Mouse (Mus musculus): Measurements from ENCODE around the gene Park7. TPM values are rescaled to one million over a fixed set of nuclear protein-coding genes. Genes with fewer than 3 reads are reported as not detected.

The Park7 gene
- total RNA-seq, 1 experiment: 393 TPM

- Histone ChIP-seq H3K9ac (ENCODE audit: insufficient read depth, low read depth, low read length, poor library complexity, severe bottlenecking) (no peak overlapping the region), H3K4me1 (ENCODE audit: control insufficient read depth in 2 of 2, insufficient read depth in 2 of 2, low read length in 2 of 2, poor library complexity in 1 of 2) (peaks cover 6 to 43% of the 10 kb centered on the region in 2 experiments; a peak in 3 of 4 replicates), H3K36me3 (ENCODE audit: control insufficient read depth, insufficient read depth, low read length, poor library complexity, severe bottlenecking) (peaks cover 3% of the 10 kb centered on the region; the same call in 1 of the 2 replicates), H3K9me3 (ENCODE audit: control insufficient read depth, insufficient read depth, low read depth, low read length) (no peaks in the 10 kb centered on the region), H3K27ac (ENCODE audit: insufficient read depth, low read depth, low read length, poor library complexity, severe bottlenecking) (no peak overlapping the region), H3K4me3 (ENCODE audit: insufficient read depth in 1 of 2, low read depth in 1 of 2, low read length in 2 of 2, poor library complexity in 1 of 2, severe bottlenecking in 1 of 2) (no peak overlapping the region)
- in situ Hi-C loops (cut with MboI; ENCODE audit: low sequenced_read_pairs in 2 of 2, unreplicated experiment in 2 of 2): loop anchor here in 1 of 2 experiments (25.0 kb wide), 1 partner anchor 229 kb away; the partner anchor contains the start of gene Slc45a1
- no peak for TF ChIP-seq MAFK (IDR thresholded peaks at IDR 0.05; ENCODE audit: insufficient read depth, low read depth, low read length)
- no peak for TF ChIP-seq CHD2 (IDR thresholded peaks at IDR 0.05; ENCODE audit: low read depth, low read length)
- no peak for TF ChIP-seq ZC3H11A (IDR thresholded peaks at IDR 0.05; ENCODE audit: borderline replicate concordance, low read depth, low read length)
- DNase-seq (ENCODE audit: low read depth, low spot score): no peak
Observed at GRCm38 (mm10) chr4:150891308-150891707, 22.9 kb downstream of the Park7 start.

GRCm38 (mm10) chr4:150889955-150890315 is 24.3 kb downstream of the Park7 start:
- peaks cover 6 to 31% of the 10 kb centered on the region in 2 experiments; a peak in 3 of 4 replicates for H3K4me1 ChIP-seq (ENCODE audit: control insufficient read depth in 2 of 2, insufficient read depth in 2 of 2, low read length in 2 of 2, poor library complexity in 1 of 2)
- in situ Hi-C loops (cut with MboI; ENCODE audit: low sequenced_read_pairs in 2 of 2, unreplicated experiment in 2 of 2): loop anchor here in 1 of 2 experiments (25.0 kb wide), 1 partner anchor 228 kb away; the partner anchor contains the start of gene Slc45a1
- no peak for DNase-seq (ENCODE audit: low read depth, low spot score)
- peak overlapping the region; percentile 31 to 36; a peak in 2 of 4 replicates for H3K4me3 ChIP-seq (ENCODE audit: insufficient read depth in 1 of 2, low read depth in 1 of 2, low read length in 2 of 2, poor library complexity in 1 of 2, severe bottlenecking in 1 of 2)
- H3K9ac ChIP-seq (ENCODE audit: insufficient read depth, low read depth, low read length, poor library complexity, severe bottlenecking): peak overlapping the region; percentile 64; the same call in 1 of the 2 replicates
- no peaks in the 10 kb centered on the region for H3K9me3 ChIP-seq (ENCODE audit: control insufficient read depth, insufficient read depth, low read depth, low read length)
- TF ChIP-seq CHD2 (IDR thresholded peaks at IDR 0.05; ENCODE audit: low read depth, low read length): no peak
- TF ChIP-seq ZC3H11A (IDR thresholded peaks at IDR 0.05; ENCODE audit: borderline replicate concordance, low read depth, low read length): no peak
- H3K27ac ChIP-seq (ENCODE audit: insufficient read depth, low read depth, low read length, poor library complexity, severe bottlenecking): peak overlapping the region; percentile 91
- no peaks in the 10 kb centered on the region for H3K36me3 ChIP-seq (ENCODE audit: control insufficient read depth, insufficient read depth, low read length, poor library complexity, severe bottlenecking)

GRCm38 (mm10) chr4:150889273-150889954 is 24.8 kb downstream of the Park7 start:
- no peaks in the 10 kb centered on the region for H3K36me3 ChIP-seq (ENCODE audit: control insufficient read depth, insufficient read depth, low read length, poor library complexity, severe bottlenecking)
- H3K4me1 ChIP-seq (ENCODE audit: control insufficient read depth in 2 of 2, insufficient read depth in 2 of 2, low read length in 2 of 2, poor library complexity in 1 of 2): peaks cover 6 to 28% of the 10 kb centered on the region in 2 experiments; a peak in 3 of 4 replicates
- H3K9me3 ChIP-seq (ENCODE audit: control insufficient read depth, insufficient read depth, low read depth, low read length): no peaks in the 10 kb centered on the region
- TF ChIP-seq CHD2 (IDR thresholded peaks at IDR 0.05; ENCODE audit: low read depth, low read length): no peak
- no peak for TF ChIP-seq ZC3H11A (IDR thresholded peaks at IDR 0.05; ENCODE audit: borderline replicate concordance, low read depth, low read length)
- TF ChIP-seq ZNF384 (IDR thresholded peaks at IDR 0.05; ENCODE audit: low read depth, low read length): no peak
- no peak for TF ChIP-seq HCFC1 (IDR thresholded peaks at IDR 0.05; ENCODE audit: borderline replicate concordance, insufficient read depth, low read length)
- TF ChIP-seq MAFK (IDR thresholded peaks at IDR 0.05; ENCODE audit: insufficient read depth, low read depth, low read length): no peak
- peak overlapping the region; percentile 31 to 36; a peak in 2 of 4 replicates for H3K4me3 ChIP-seq (ENCODE audit: insufficient read depth in 1 of 2, low read depth in 1 of 2, low read length in 2 of 2, poor library complexity in 1 of 2, severe bottlenecking in 1 of 2)
- peak overlapping the region; percentile 64 for H3K9ac ChIP-seq (ENCODE audit: insufficient read depth, low read depth, low read length, poor library complexity, severe bottlenecking)
- DNase-seq (ENCODE audit: low read depth, low spot score): no peak
- peak overlapping the region; percentile 91 for H3K27ac ChIP-seq (ENCODE audit: insufficient read depth, low read depth, low read length, poor library complexity, severe bottlenecking)
- in situ Hi-C loops (cut with MboI; ENCODE audit: low sequenced_read_pairs in 2 of 2, unreplicated experiment in 2 of 2): loop anchor here in 1 of 2 experiments (25.0 kb wide), 1 partner anchor 227 kb away; the partner anchor contains the start of gene Slc45a1

DNA sequence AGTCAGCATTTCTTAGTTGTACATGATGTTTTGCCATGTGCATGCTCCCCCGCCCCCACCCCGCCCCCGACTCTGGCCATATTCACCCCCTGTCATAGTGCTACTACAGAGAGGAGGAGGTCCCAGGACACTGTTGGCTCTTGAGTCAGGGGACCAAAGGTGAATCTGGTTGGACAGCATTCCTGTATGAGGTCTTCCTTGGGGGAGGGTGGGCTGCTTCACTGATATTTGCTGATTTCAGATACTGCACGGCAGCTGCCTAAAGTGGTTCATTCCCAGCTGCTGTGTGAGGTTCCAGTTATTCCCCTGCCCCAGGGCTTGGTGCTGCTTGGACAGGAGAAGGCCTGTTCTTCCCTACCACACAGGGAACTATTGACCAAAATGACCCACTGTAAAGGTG is 25.7 kb downstream of the Park7 start:
- in situ Hi-C loops (cut with MboI; ENCODE audit: low sequenced_read_pairs in 2 of 2, unreplicated experiment in 2 of 2): loop anchor here in 1 of 2 experiments (25.0 kb wide), 1 partner anchor 226 kb away; the partner anchor contains the start of gene Slc45a1
- H3K36me3 ChIP-seq (ENCODE audit: control insufficient read depth, insufficient read depth, low read length, poor library complexity, severe bottlenecking): no peaks in the 10 kb centered on the region
- H3K9ac ChIP-seq (ENCODE audit: insufficient read depth, low read depth, low read length, poor library complexity, severe bottlenecking): no peak overlapping the region
- H3K4me3 ChIP-seq (ENCODE audit: insufficient read depth in 1 of 2, low read depth in 1 of 2, low read length in 2 of 2, poor library complexity in 1 of 2, severe bottlenecking in 1 of 2): no peak overlapping the region
- TF ChIP-seq ZC3H11A (IDR thresholded peaks at IDR 0.05; ENCODE audit: borderline replicate concordance, low read depth, low read length): no peak
- TF ChIP-seq CHD2 (IDR thresholded peaks at IDR 0.05; ENCODE audit: low read depth, low read length): no peak
- no peak for TF ChIP-seq ZNF384 (IDR thresholded peaks at IDR 0.05; ENCODE audit: low read depth, low read length)
- TF ChIP-seq MAFK (IDR thresholded peaks at IDR 0.05; ENCODE audit: insufficient read depth, low read depth, low read length): no peak
- TF ChIP-seq HCFC1 (IDR thresholded peaks at IDR 0.05; ENCODE audit: borderline replicate concordance, insufficient read depth, low read length): no peak
- H3K4me1 ChIP-seq (ENCODE audit: control insufficient read depth in 2 of 2, insufficient read depth in 2 of 2, low read length in 2 of 2, poor library complexity in 1 of 2): peaks cover 6 to 24% of the 10 kb centered on the region in 2 experiments; a peak in 3 of 4 replicates
- H3K27ac ChIP-seq (ENCODE audit: insufficient read depth, low read depth, low read length, poor library complexity, severe bottlenecking): peak overlapping the region; percentile 91
- H3K9me3 ChIP-seq (ENCODE audit: control insufficient read depth, insufficient read depth, low read depth, low read length): no peaks in the 10 kb centered on the region
- DNase-seq (ENCODE audit: low read depth, low spot score): no peak
